In genomic region chr3:51358181-51358580, GRCm38 (mm10) we compare ENCODE assay signal across 9 mouse cellular contexts. TPM values are rescaled to one million over a fixed set of nuclear protein-coding genes. Genes with fewer than 3 reads are reported as not detected.
DNase-seq lines count a peak whose midpoint lies in the region; ATAC-seq and TF ChIP-seq lines count a peak whose summit lies in the region.
"Had no signal": no experiment of that assay in that cellular context is flagged by ENCODE, and none has a peak within 500 bp of the region (broad histone marks: within the 10 kb centered on the region; RNA-seq: fewer than 3 reads in every experiment).

No protein-coding gene starts in this region.

- no peak overlapping the region for H3K4me3 ChIP-seq in cerebellum, adult 2 months (replicated peaks; ENCODE audit: insufficient read depth, low read depth, low read length)
- peak overlapping the region; percentile 66 for H3K4me3 ChIP-seq in intestine, embryonic 15.5 days (replicated peaks)
- H3K4me3 ChIP-seq in limb, embryonic 10.5 days = peak overlapping the region; percentile 72
- peak overlapping the region; percentile 73 for H3K4me3 ChIP-seq in midbrain, embryonic 10.5 days
- peak overlapping the region; percentile 64 for H3K4me3 ChIP-seq in small intestine, adult 2 months (ENCODE audit: low read depth, low read length)

- H3K36me3 ChIP-seq in intestine, embryonic 15.5 days = no peaks in the 10 kb centered on the region
- H3K36me3 ChIP-seq in limb, embryonic 10.5 days = no peaks in the 10 kb centered on the region
- H3K36me3 ChIP-seq in midbrain, embryonic 10.5 days = no peaks in the 10 kb centered on the region
- no peaks in the 10 kb centered on the region for H3K36me3 ChIP-seq in small intestine, adult 2 months (ENCODE audit: control insufficient read depth, insufficient read depth, low read length)

- no peak for TF ChIP-seq CTCF in cerebellum, adult 2 months (IDR thresholded peaks at IDR 0.05; ENCODE audit: borderline replicate concordance, insufficient read depth, low read depth, low read length)
- no peak for TF ChIP-seq CTCF in small intestine, adult 2 months (IDR thresholded peaks at IDR 0.05; ENCODE audit: extremely low read depth, insufficient read length, insufficient replicate concordance, low read depth, low read length)

- ATAC-seq in cerebellum, adult (ENCODE audit: insufficient number of reproducible peaks, low FRiP score, low TSS enrichment) = no peak
- peak; percentile 78 for ATAC-seq in intestine, embryonic 15.5 days
- ATAC-seq: Patski had no signal

- DNase-seq in cerebellum, adult 2 months = peak; percentile 32 to 53
- DNase-seq in cerebellum, postnatal 10 days = peak; percentile 61 to 64
- peak; percentile 36 to 39 for DNase-seq in gastrocnemius, adult 8-10 months (ENCODE audit: low spot score in 2 of 2)
- DNase-seq in limb, embryonic 10.5 days (ENCODE audit: low spot score) = peak; percentile 88
- DNase-seq in midbrain, embryonic 10.5 days (ENCODE audit: low spot score) = peak; percentile 76

- WGBS in cerebellum, adult 2 months = 14% methylated on average over 15 of the region's 15 CpGs
- WGBS in intestine, embryonic 15.5 days = under 1% methylated on average over 15 of the region's 15 CpGs
- WGBS in limb, embryonic 10.5 days = under 1% methylated on average over 15 of the region's 15 CpGs
- under 1% methylated on average over 15 of the region's 15 CpGs for WGBS in midbrain, embryonic 10.5 days
- WGBS in small intestine, adult 2 months = 2% methylated on average over 15 of the region's 15 CpGs

- TF ChIP-seq POLR2A in cerebellum, adult 2 months (IDR thresholded peaks at IDR 0.05; ENCODE audit: borderline replicate concordance, insufficient read depth, low read length) = no peak
- TF ChIP-seq POLR2A in small intestine, adult 2 months (IDR thresholded peaks at IDR 0.05; ENCODE audit: low read depth, low read length) = no peak

- peaks cover 6% of the 10 kb centered on the region for H3K4me1 ChIP-seq in cerebellum, adult 2 months (ENCODE audit: control insufficient read depth, insufficient read depth, low read length)
- H3K4me1 ChIP-seq in intestine, embryonic 15.5 days (replicated peaks) = 0 out of 2 replicates have a peak, but pooled peaks cover 10% of the 10 kb centered on the region
- H3K4me1 ChIP-seq in limb, embryonic 10.5 days = peaks cover 18% of the 10 kb centered on the region; the same call in 1 of the 2 replicates
- H3K4me1 ChIP-seq in midbrain, embryonic 10.5 days = peaks cover 14% of the 10 kb centered on the region
- H3K4me1 ChIP-seq in small intestine, adult 2 months (ENCODE audit: control insufficient read depth, insufficient read depth, insufficient read length, low read length) = no peaks in the 10 kb centered on the region; the same call in 1 of the 2 replicates

- H3K27ac ChIP-seq in cerebellum, adult 2 months (ENCODE audit: insufficient read depth, low read length) = no peak overlapping the region
- H3K27ac ChIP-seq in intestine, embryonic 15.5 days = no peak overlapping the region
- H3K27ac ChIP-seq in limb, embryonic 10.5 days = no peak overlapping the region
- H3K27ac ChIP-seq in midbrain, embryonic 10.5 days (replicated peaks) = no peak overlapping the region
- no peak overlapping the region for H3K27ac ChIP-seq in small intestine, adult 2 months (ENCODE audit: insufficient read depth, low read depth, low read length)

- H3K27me3 ChIP-seq in cerebellum, adult 2 months (ENCODE audit: control insufficient read depth, insufficient read depth, low read length) = no peaks in the 10 kb centered on the region
- no peaks in the 10 kb centered on the region for H3K27me3 ChIP-seq in intestine, embryonic 15.5 days (replicated peaks)
- 0 out of 2 replicates have a peak, but pooled peaks cover 4% of the 10 kb centered on the region for H3K27me3 ChIP-seq in limb, embryonic 10.5 days (ENCODE audit: low read depth, poor library complexity, severe bottlenecking)
- H3K27me3 ChIP-seq in midbrain, embryonic 10.5 days (ENCODE audit: low read depth, poor library complexity, severe bottlenecking) = peaks cover 53% of the 10 kb centered on the region
- H3K27me3 ChIP-seq in small intestine, adult 2 months (ENCODE audit: control insufficient read depth, insufficient read depth, low read length) = no peaks in the 10 kb centered on the region
- H3K27me3 ChIP-seq: Patski had no signal

- no peaks in the 10 kb centered on the region for H3K9me3 ChIP-seq in intestine, embryonic 15.5 days
- H3K9me3 ChIP-seq in limb, embryonic 10.5 days (replicated peaks) = no peaks in the 10 kb centered on the region
- H3K9me3 ChIP-seq in midbrain, embryonic 10.5 days (replicated peaks) = no peaks in the 10 kb centered on the region

- peak overlapping the region; percentile 67 for H3K9ac ChIP-seq in intestine, embryonic 15.5 days

- H3K4me2 ChIP-seq in intestine, embryonic 15.5 days (replicated peaks) = peak overlapping the region; percentile 91

RNA-seq across cellular contexts. Expression of gene Elf2, which starts 17.7 kb away (rescaled TPM):
- polyA plus RNA-seq in cerebellum, adult 2 months (2012; rRNA removed) = 38.8 and 39.1 TPM in 2 replicates
- 10 to 100 TPM; 45.1 to 52.6 (median 48.5) TPM for total RNA-seq in gastrocnemius, adult 8-10 months (2022)
- polyA plus RNA-seq in intestine, embryonic 15.5 days (2015; fragmentation: Nextera tagmentation; extraction: Ambion mirVana) = 62.8 and 65.4 TPM in 2 replicates
- 39.8 and 44.3 TPM in 2 replicates for polyA plus RNA-seq in limb, embryonic 10.5 days (2016; fragmentation: Nextera tagmentation; extraction: Ambion mirVana)
- polyA plus RNA-seq in midbrain, embryonic 10.5 days (2016; fragmentation: Nextera tagmentation; extraction: Ambion mirVana) = 37.9 and 40.5 TPM in 2 replicates
- 10.6 and 21.2 TPM in 2 replicates for polyA plus RNA-seq in small intestine, adult 2 months (2012; rRNA removed)

RNA-seq across cellular contexts. Expression of gene Mgarp, which starts 38.4 kb away (rescaled TPM):
- 1.6 and 2.0 TPM in 2 replicates for polyA plus RNA-seq in cerebellum, adult 2 months (2012; rRNA removed)
- total RNA-seq in gastrocnemius, adult 8-10 months (2022) = under 1 TPM in 1 of 4 experiments, not detected in 3; 0.85 TPM
- polyA plus RNA-seq in intestine, embryonic 15.5 days (2015; fragmentation: Nextera tagmentation; extraction: Ambion mirVana) = 4.0 and 7.5 TPM in 2 replicates
- polyA plus RNA-seq in limb, embryonic 10.5 days (2016; fragmentation: Nextera tagmentation; extraction: Ambion mirVana) = 3.8 and 4.9 TPM in 2 replicates
- polyA plus RNA-seq in midbrain, embryonic 10.5 days (2016; fragmentation: Nextera tagmentation; extraction: Ambion mirVana) = 35.9 and 39.2 TPM in 2 replicates
- polyA plus RNA-seq in small intestine, adult 2 months (2012; rRNA removed) = 0.37 TPM in 1 of 2 replicates, not detected in the other

RNA-seq across cellular contexts. Expression of gene Ndufc1, which starts 50.6 kb away (rescaled TPM):
- 538 and 547 TPM in 2 replicates for polyA plus RNA-seq in cerebellum, adult 2 months (2012; rRNA removed)
- total RNA-seq in gastrocnemius, adult 8-10 months (2022) = 1,000 to 10,000 TPM in 2 of 4 experiments, 100 to 1,000 TPM in 2; 957 to 1,091 (median 1,034) TPM
- 798 and 916 TPM in 2 replicates for polyA plus RNA-seq in intestine, embryonic 15.5 days (2015; fragmentation: Nextera tagmentation; extraction: Ambion mirVana)
- 565 and 602 TPM in 2 replicates for polyA plus RNA-seq in limb, embryonic 10.5 days (2016; fragmentation: Nextera tagmentation; extraction: Ambion mirVana)
- 688 and 718 TPM in 2 replicates for polyA plus RNA-seq in midbrain, embryonic 10.5 days (2016; fragmentation: Nextera tagmentation; extraction: Ambion mirVana)
- 81.3 and 208 TPM in 2 replicates for polyA plus RNA-seq in small intestine, adult 2 months (2012; rRNA removed)

RNA-seq across cellular contexts. Expression of gene Naa15, which starts 56.8 kb away (rescaled TPM):
- 22.6 and 22.9 TPM in 2 replicates for polyA plus RNA-seq in cerebellum, adult 2 months (2012; rRNA removed)
- 10 to 100 TPM; 40.5 to 53.0 (median 48.0) TPM for total RNA-seq in gastrocnemius, adult 8-10 months (2022)
- 45.7 and 51.6 TPM in 2 replicates for polyA plus RNA-seq in intestine, embryonic 15.5 days (2015; fragmentation: Nextera tagmentation; extraction: Ambion mirVana)
- polyA plus RNA-seq in limb, embryonic 10.5 days (2016; fragmentation: Nextera tagmentation; extraction: Ambion mirVana) = 61.8 and 64.0 TPM in 2 replicates
- 58.8 and 63.4 TPM in 2 replicates for polyA plus RNA-seq in midbrain, embryonic 10.5 days (2016; fragmentation: Nextera tagmentation; extraction: Ambion mirVana)
- 0.37 and 0.77 TPM in 2 replicates for polyA plus RNA-seq in small intestine, adult 2 months (2012; rRNA removed)

Comparison
In these comparisons a context has a peak if more than half of its experiments do, and no peak if none do; other contexts are left out.
1. DNase-seq: peak in every context shown above with its lines; median percentile 88 in limb, embryonic 10.5 days; 76 in midbrain, embryonic 10.5 days; 62 in cerebellum, postnatal 10 days; 42 in cerebellum, adult 2 months; 38 in gastrocnemius, adult 8-10 months.